Mouse (Mus musculus) ovary, adult 18-20 months (tissue): Measurements from ENCODE around the gene Prkra.
"Not testable (repeated sequence)": the region's sequence is repeated elsewhere in the genome, so short reads cannot be mapped to it uniquely, and the experiment has no call there.

ENCODE experiments used
- DNase-seq: peaks from one replicate; pipeline ENCODE4 v3.0.0; 2022; ENCODE audit warnings: low spot score, mixed read lengths

Prkra gene

DNA sequence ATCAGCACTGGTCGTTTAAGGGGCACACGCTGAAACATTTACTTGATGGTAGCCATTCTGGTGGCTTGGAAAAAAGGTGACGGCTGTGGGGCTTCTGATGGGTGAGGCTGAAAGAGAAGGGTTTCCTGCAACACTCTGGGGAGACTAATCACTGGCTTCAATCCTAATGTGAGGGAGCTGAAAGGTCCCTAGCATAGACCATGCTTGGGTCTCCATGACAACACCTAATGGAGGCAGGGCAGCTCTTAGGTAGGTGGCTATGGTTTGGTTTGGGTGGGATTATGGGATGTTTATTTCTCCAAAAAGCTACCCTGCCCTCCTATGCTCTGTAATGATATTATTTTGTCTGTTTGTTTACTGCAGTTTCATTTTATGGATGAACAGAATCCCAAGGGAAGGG lies 7.6 kb upstream of the Prkra start:
- DNase-seq: no peak

DNA sequence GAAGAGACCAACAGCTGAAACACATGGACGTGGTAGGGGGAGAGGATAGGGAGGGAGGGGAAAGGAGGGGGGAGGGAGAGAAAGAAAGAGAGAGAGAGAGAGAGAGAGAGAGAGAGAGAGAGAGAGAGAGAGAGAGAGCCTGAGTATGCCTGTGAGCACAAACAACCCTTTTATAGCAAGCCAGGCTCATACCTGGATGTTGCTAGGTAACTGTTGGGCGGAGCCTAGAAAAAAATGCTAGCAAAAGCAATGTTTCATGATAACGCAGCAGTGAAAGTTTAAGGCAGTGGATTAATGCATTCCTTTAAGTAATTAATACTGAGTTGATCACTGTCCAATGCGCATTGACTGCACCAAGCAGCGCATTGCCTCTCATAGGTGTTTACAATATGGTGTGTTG lies 6.8 kb upstream of the Prkra start:
- no peak for DNase-seq

DNA sequence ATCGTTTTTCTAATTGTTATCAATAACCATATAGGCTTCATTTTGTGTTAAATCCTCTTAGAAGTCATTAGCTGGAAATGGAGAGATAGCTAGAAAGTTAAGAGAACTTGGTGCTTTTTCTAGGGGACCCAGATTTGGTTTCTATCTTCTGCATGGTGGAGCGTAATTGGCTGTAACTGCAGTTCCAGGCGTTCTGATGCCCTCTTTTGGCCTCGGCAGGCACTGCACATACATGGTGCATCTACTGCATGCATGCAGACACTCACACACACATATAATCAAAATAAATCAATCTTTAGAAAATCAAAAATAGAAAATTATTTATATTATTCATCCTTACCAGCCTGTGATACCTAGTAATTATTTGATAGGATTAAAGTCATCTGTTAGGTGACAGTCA lies 5.3 kb upstream of the Prkra start:
- DNase-seq: no peak

DNA sequence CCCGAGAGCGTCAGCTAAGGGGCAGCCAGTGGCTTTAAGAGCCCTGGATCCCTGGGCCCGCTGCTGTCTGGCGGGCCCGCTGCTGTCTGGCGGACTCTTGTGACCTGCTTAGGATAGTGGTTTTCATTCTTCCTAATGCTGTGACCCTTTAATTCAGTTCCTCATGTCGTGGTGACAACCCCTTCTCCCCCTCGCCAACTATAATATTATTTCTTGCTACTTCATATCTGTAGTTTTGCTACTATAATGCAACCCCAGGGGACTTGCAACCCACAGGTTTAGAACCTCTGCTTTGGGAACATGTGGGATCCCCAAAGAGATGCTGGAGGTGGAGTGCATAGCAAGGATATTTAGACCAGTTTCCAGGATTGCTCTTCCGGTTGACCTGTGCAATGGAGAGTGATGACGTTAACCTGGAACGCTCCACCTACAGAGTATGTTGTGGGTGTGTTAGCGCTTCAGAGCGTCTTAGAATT lies 889 bp upstream of the Prkra start:
- DNase-seq: no peak

DNA sequence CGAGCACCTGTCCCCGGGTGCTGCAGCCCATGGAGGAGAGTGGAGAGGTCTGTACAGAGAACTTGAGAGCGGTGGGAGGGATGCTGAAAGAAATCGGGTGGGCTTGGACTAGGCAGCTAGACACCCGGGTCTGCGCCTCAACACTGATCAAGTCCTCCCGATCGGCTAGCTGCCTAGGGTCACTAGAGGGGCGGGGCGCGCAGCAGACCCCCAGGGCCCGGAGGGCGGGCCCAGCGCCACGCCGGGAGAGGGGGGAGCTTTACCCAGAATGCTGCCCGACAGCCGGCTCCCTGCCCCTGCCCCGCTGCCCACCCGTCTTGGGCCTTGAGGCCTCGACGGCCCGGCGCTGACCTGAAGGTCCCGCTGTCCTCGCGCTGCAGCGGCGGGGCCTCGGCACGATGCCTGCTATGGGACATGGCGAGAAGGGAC lies 360 bp downstream of the Prkra start:
- DNase-seq: no peak

DNA sequence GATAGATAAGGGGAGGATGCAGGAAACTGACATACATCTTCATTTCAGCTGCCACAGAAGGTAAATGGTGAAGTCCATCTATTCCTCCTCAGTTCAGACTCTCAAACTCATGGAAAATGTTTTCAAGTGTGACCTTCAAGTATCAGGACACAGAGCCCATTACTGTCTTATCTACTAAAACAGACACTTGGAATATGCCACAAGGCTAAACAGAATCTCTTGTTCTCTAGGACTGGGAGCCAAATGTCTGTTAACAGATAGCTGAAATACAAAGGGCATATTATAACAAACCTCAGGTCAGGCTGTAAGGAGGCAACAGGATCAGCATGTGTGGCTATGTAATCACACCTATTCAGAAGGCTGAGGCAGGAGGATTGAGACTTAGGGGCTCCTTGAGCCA lies 4.0 kb downstream of the Prkra start:
- no peak for DNase-seq

DNA sequence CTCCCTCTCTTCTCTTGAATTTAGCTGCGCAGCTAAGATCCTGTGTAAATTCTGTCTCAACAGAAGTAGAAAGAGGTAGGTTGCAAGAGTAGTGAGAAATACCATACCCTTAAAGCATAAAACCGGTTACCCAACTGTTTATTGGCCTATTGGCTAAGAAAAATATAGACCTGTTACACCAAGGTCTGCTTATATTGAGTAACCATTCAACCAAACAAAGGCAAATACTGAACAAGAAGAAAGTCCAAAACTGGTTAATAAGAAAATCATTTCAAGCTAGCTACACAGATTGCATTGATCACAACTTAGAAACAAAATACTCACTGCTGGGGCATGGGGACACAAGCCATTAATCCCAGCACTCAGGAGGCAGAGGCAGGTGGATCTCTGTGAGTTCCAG lies 8.2 kb downstream of the Prkra start:
- DNase-seq: no peak

DNA sequence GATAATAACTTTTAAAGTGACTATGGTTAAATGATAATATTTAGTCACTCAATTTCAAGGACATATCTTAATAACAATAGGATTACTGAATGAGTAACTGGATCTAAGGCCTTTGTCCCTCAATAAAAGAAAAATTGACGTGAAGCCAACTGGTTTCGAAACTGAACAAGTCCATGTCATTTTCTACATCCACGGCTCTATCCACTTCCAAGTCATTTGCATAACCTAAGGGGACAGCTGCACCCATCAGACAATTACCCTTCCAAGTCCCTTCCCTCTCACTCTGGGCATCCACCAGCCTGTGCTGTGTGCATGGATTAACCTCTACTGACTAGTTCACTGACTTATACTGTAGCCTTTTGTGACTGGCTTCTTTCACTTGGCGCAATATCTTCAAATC lies 16.2 kb downstream of the Prkra start:
- DNase-seq: no peak

DNA sequence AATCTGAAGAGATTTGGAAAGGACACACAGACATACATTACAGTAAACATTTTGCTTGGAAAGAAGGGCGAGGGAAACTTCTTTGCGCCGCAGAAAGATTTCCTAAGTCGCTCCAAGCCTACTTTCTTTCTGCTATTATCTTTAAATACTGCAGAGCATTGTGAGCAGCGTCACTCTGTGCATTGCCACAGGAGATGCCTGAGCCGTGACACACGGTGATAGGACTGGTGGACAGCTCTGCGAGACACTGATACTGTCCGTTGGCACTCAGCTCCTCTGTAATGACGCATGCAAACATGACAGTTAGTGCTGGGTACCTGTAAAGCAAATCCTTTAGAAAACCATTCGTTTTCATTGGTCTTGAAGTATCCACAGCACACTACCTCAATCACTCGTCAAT lies 17.5 kb downstream of the Prkra start:
- no peak for DNase-seq

DNA sequence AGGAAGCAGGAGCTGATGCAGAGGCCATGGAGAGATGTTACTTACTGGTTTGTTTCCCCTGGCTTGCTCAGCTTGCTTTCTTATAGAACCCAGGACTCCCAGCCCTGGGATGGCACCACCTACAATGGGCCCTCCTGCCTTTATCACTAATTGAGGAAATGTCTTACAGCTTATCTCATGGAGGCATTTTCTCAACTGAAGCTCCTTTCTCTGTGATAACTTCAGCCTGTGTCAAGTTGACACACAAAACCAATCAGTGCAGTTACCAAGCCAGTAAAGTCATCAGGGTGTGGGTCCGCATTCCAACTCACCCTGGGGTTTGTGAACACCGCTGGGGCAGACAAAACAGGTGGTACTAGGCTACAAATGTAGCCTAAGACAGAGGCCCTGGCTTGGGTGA lies 25.5 kb downstream of the Prkra start:
- not testable (repeated sequence) for DNase-seq

DNA sequence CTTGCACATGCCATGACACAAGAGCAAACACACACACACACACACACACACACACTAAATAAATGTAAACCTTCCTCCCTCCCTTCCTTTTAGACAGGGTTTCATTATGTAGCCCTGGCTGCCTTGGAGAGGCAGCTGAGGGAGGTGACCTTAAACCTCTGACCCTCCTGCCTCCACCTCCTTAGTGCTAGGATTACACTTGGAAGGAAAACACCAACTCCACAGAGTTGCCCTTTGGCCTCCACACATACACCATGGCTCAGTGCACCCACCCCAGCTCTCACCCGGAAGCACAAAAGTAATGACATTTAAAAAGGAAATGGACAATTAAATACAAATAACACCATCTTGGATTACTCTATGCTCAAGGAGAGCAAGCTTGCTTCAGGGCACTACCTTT lies 26.1 kb downstream of the Prkra start:
- no peak for DNase-seq

DNA sequence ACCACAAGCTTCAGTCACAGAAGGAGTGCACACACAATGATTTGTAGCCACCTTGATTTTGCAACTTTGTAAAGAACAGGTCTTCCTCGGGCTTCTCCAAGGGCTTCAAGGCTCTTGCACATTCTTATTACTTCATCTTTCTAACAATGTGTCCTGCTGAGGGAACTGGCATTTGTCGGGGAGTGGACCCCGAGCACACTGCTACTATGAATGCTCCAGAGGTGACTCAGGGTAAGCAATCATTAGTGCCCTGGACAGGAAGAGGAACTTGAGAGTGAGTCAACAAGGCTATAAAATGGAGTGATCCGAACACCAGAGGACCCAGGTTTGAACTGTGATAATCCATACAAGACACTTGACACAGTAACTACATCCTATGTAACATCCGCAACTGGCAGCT lies 27.6 kb downstream of the Prkra start:
- no peak for DNase-seq

DNA sequence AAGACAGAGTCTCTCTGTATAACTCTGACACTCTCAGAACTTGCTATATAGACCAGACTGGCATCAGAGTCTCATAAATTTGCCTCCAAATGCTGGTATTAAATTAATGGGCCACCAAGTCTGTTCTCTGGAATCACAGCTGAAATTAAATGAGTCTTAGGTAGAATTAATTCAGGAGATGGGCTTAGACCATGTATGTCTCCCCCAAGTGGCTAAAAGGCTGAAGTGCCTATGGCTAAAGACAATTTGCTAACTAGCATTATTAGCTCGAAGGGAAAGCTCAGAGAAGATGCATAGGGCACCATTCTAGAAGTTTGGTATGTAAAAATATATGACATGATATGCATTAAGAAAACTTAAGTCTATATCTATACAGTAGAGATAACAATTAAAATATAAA lies 29.7 kb downstream of the Prkra start:
- no peak for DNase-seq

DNA sequence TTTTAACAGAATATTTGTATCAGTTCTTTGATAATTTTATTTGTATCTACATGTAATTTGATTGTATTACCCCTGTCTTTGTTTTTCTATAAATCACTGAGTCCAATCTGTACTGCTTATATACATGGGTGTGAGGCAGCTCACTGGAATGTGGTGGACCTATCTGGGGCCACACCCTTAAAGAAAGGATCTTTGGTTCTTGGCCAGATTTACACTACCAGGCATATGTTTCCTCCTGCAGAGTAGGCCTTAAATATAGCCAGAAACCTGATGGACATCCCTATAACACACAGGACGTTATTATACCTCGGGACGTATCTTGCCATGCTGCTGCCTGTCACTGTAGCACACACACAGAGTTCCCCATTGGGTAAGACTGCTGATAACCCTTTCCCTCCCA lies 35.8 kb downstream of the Prkra start:
- DNase-seq: no peak

DNA sequence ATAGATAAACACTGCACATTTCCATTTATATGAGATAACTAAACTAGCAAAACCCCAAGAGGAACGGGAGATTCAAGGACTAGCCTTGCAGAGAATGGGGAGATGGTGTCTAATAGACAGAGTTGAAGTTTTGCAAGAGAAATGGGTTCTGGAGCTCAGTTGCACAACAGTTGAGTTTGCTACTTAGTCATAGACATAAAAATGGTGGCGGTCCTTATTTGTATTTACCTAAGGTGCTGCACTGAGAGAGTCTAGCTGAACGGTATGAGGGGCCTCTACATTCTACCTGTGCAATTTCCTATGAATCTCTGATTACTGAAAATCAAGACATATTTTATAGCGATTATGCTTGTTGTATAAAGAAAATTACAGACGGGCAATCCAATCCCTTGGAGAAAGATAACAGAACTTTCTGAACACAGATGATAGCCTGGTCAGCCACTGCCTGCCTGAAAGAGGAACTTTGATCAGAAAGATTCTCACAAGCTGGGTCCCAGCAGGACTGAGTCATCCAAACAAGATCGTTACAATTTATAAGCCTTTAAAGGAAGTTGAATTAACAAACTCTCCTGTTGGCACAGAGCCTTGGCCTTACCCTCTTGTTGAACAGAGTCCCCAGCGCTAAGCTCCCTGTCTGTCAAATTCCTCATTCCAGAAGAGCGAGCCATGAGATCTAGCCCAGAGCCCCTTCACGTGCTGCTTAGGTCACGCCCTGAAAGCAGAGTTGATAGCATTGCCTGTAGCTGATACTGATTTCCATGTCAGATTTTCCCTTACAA lies 37.3 kb downstream of the Prkra start:
- DNase-seq: no peak

DNA sequence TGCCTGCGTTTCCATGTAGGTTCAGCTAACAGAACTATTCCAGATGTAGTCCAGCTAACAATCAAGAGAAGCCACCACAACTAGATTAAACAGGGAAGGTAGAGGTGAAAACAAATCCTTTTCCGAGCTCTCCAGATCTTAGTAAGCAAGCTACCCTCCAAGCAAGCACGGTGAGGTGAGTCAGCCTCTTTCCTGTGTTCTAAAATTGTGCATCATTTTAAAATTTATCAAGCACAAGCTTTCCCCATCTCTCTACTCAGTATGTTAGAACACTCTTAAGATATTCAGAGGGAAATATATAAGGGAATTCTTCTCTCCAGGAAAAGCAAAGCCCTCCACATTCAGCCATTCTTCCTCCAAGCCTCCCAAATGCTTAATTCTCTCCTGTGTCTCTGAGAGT lies 41.1 kb downstream of the Prkra start:
- no peak for DNase-seq

DNA sequence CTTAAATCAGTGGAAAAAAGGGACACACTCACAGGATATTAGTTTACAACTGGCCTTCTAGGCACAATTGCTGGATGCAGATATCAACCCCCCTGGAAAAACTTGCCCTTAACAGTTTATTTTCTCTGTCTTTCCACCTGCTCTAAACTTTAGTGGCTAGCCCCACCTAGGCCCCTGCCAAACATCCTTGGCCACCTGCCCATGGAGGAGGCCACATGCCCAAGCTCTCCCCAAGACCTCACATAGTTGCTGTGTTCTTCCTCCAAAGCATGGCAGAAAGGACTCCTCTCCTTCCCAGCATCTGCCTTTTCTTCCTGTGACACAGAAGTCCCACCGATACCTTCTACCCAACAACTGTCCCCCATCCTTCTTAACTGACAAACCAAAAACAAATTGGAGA lies 45.6 kb downstream of the Prkra start:
- DNase-seq: no peak

DNA sequence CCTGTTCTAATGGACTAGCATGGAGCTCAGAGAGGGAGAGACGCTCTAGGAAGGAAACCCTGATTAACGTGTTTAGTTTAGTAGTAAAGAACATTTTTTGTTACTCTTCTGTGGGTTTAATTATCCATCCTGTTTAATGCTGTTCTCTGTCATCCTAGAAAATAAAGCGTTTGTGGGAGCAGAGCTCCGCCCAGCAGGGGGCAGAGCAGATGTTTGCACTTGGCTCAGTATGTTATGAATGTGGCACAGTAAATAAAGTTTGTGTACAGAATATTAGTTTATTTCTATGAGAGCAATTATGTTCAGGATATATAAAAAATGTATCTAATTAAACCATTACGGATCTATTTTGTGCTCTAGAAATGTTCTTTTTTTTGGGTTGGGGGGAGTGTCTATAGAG lies 48.6 kb downstream of the Prkra start:
- DNase-seq: no peak

DNA sequence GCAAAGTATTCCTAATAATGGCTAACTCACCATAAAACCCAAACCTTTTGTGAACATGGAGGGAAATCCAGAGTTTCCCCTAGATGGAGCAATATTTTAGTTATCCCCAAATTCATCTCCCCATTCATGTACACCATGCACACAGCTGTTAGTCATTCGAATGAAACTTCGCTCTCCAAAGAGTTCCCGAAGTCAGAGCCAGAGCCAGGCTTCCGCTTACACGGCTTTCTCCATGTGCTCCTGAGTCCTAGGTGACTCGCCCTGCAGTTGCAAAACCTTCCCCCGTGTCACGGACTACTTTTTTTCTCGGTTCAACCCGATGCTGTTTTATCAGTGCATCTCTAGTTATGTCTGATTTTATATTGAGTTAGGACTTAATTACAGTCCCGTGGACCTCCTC lies 50.3 kb downstream of the Prkra start:
- no peak for DNase-seq

DNA sequence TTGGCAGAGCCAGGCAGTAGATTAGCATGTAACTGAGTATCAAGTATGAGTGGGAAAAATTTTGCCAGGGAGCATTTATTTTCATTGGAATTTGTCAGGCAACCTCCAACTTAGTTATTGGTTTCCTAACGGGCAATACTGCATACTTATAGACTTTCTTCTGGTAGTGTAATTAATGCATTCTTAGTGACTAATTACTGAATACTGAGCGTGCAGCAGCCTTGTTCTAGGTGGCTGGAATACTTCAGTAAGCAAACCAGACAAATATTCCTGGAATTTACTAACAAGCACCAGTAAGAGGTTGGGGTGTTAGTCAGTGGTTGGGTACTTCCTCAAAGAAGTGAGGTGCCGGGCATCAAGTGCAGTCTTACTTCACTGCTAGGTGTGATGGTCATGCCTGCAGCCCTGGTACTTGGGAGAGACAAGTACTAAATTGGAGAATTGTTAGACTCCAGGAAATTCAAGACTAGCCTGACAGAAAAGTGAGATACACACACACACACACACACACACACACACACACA lies 55.4 kb downstream of the Prkra start:
- no peak for DNase-seq

DNA sequence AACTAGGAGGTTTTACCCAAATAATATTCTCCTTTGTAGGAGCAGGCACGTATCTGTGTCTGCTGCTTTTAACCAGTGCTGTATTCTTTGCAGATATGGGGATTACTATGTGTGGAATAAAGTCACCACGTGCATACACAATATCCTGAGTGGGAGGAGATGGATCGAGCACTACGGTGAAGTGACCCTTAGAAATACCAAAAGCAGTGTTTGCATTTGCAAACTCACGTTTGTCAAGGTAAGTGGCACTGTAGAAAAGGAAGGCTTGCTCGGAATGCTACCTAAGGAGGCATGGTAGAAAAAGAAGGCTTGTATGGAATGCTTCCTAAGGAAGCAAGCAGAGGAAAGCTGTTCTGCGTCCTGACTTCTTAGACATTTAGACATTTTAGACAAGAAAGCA lies 57.6 kb downstream of the Prkra start:
- DNase-seq: no peak

DNA sequence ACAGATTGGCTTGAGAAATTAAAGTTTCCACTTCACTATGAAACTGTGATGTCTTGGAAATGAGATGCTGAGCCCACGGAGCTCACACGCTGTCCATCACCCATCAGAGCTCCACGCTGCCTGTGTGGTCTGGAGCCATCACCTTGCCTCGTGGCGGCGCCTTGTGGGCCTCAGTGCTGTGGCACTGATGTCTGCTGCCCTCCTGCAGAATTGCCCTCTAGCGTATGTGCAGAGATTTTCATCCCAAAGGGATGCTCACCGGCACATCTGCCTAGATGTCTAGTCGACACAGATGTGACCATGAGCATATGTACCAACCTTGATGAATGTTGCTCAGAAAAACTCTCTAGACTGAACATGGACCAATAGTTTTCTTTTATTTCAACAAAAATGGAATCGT lies 60.9 kb downstream of the Prkra start:
- no peak for DNase-seq

DNA sequence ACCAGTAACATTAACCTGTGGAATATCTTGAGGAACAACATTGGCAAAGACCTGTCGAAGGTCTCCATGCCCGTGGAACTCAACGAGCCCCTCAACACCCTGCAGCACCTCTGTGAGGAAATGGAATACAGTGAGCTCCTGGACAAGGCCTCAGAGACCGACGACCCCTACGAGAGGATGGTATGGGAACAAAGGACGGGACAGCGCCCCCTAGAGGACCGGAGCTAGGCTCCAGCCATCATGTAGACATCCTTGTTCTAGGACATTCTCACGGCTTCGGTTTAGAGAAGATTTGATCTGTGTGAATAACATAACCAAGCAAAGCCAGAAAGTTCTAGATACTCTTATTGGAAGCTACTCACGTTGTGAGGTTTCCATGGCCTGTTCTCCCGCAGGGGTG lies 62.7 kb downstream of the Prkra start:
- no peak for DNase-seq
